Mouse (Mus musculus) forebrain, embryonic 12.5 days (tissue): ENCODE measurements around the gene 1520401A03Rik. TPM values are rescaled to one million over a fixed set of nuclear protein-coding genes. Genes with fewer than 3 reads are reported as not detected.

Experiments
- ATAC-seq: fragments of 200-750 bp; cut with Nextera tagmentation; 2 replicates; pipeline ENCODE4 v1.8.0; 2017; ENCODE audit warnings: moderate TSS enrichment; ENCODE audit not compliant: low FRiP score
- H3K27ac ChIP-seq: fragments of 300-500 bp; sonication (generic); 2 replicates; pipeline ENCODE4 v1.5.1; 2016; ENCODE audit warnings: mild to moderate bottlenecking
- H3K27me3 ChIP-seq: fragments of 300-500 bp; sonication (generic); 2 replicates; pipeline ENCODE4 v1.6.1; 2016; ENCODE audit warnings: mild to moderate bottlenecking
- H3K36me3 ChIP-seq: fragments of 300-500 bp; sonication (generic); replicated peaks from 2 replicates; pipeline ENCODE4 v1.6.1; 2016; ENCODE audit warnings: mild to moderate bottlenecking
- H3K4me1 ChIP-seq: fragments of 300-500 bp; sonication (generic); 2 replicates; pipeline ENCODE4 v1.6.1; 2016
- H3K4me2 ChIP-seq: fragments of 300-500 bp; sonication (generic); 2 replicates; pipeline ENCODE4 v1.6.1; 2016; ENCODE audit warnings: mild to moderate bottlenecking, moderate library complexity
- H3K4me3 ChIP-seq: fragments of 300-500 bp; sonication (generic); replicated peaks from 2 replicates; pipeline ENCODE4 v1.5.1; 2016; ENCODE audit warnings: mild to moderate bottlenecking
- H3K9ac ChIP-seq: fragments of 300-500 bp; sonication (generic); 2 replicates; pipeline ENCODE4 v1.6.1; 2016; ENCODE audit warnings: mild to moderate bottlenecking
- H3K9me3 ChIP-seq: fragments of 300-500 bp; sonication (generic); 2 replicates; pipeline ENCODE4 v1.6.1; 2016
- WGBS: fragments of 180-500 bp; shearing (Covaris S2); methylation state at CpG from one replicate; pipeline ENCODE4 v1.1.7; 2016; 5-methylcytosine and 5-hydroxymethylcytosine counted together
- polyA plus RNA-seq: library from polyadenylated mRNA; unstranded; fragments of >200 nt; fragmentation: Nextera tagmentation; extraction: Ambion mirVana; gene quantifications from 2 replicates; pipeline ENCODE4 v1.2.1, GENCODE M21; 2016

The 1520401A03Rik gene
- polyA plus RNA-seq, 1 experiment from 2014 or later, result not detected

DNA sequence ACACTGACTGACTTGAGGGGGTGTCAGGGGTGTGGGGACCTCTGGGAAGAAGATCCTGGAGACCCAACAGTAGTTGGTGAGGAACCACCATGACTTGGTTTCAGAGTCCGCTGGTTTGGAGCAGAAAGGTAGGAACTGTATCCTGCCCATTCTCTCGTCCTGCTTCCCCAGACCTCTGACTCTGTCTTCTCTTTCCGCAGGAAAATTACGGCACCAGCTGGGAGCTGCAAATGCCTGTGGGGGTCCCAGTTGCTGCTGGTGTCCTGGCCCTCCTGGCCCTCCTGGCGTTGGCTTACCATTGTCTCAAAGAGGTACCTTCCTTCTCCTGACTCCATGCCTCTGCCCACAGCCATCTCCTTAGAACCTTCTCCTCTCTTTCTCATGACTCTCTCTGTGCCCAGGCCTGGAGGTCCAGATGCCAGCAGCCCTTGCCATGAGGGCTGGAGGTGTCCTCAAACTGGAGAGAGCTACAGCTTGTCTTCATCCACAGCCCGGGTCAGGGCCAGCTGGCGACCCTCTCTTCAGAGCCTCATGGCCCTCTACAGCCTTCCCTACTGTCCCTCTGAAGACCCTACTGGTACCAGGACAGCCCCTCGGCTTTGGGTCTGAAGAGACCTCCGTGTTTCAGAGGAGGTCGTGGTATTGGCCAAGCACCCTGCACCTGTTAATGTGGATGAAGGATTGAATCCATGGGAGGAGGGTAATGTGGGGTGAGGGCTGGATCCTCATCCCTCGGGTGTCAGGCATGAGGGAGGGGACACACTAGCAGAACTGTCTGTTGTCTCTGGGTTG lies 27.0 kb upstream of the 1520401A03Rik start:
- H3K36me3 ChIP-seq, result peaks cover 36% of the 10 kb centered on the region
- 85% methylated on average over 11 of the region's 11 CpGs for WGBS
- no peak for ATAC-seq
- H3K4me2 ChIP-seq, result no peak overlapping the region
- H3K9ac ChIP-seq, result no peak overlapping the region
- H3K27ac ChIP-seq, result no peak overlapping the region
- H3K4me1 ChIP-seq, result peaks cover 18% of the 10 kb centered on the region
- H3K9me3 ChIP-seq, result no peaks in the 10 kb centered on the region
- peaks cover 42% of the 10 kb centered on the region for H3K27me3 ChIP-seq
- H3K4me3 ChIP-seq, result no peak overlapping the region

DNA sequence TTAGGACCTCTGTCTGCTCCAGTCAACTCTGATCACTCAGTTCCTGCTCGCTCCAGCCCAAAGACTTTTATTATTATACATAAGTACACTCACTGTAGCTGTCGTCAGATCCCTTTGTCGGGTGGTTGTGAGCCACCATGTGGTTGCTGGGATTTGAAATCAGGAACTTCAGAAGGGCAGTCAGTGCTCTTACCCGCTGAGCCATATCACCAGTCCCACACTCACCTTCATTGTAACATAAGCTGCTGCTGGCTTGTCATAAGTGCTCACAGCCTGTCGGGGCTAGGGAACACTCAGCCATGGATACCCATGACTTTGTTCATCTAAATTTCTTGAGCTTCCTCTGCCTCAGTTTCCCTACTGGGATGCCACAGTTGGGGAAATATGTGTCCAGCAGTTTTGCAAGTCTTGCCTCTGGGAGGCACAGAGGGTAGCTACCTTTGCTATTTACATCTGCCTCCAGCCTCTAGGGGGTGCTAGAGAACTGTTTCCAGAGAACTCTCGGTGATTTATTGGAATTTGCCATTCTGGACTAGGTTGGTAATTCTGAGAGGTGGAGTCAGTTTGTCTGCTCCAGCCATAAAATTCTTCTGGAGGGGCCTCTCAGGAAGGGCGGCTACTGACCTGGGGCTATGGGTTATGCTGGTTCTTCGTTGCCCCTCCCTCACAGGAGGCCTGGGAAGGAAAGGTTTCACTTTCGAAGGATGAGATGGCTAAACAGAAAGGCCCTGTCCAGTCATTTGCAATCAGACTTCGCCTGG lies 26.2 kb upstream of the 1520401A03Rik start:
- 39% methylated on average over 10 of the region's 10 CpGs for WGBS
- H3K36me3 ChIP-seq, result peaks cover 28% of the 10 kb centered on the region
- no peak overlapping the region for H3K4me3 ChIP-seq
- H3K27ac ChIP-seq, result no peak overlapping the region
- no peak overlapping the region for H3K4me2 ChIP-seq
- peaks cover 21% of the 10 kb centered on the region for H3K4me1 ChIP-seq
- no peak overlapping the region for H3K9ac ChIP-seq
- peaks cover 50% of the 10 kb centered on the region for H3K27me3 ChIP-seq
- H3K9me3 ChIP-seq, result no peaks in the 10 kb centered on the region
- ATAC-seq, result 0 out of 2 replicates have a peak, but pooled peaks have one; percentile 12

DNA sequence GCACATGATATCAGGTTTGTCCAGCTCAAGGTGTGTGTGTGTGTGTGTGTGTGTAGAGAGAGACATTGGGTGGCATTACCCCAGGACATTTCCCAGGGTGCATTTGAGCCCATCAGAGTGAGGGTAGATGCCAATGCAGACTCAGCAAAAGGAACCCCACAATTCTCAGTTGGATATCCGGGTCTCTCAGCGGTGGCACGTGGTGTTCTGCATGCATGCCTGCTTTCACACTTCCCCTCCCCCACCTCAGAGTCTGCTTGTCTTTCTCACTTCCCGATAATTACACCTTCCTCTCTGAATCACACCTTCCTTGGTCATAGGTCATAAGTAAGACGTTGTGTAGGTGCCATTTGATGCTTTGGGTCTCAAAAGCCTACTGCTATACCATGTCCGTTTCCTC lies 25.4 kb upstream of the 1520401A03Rik start:
- Histone ChIP-seq H3K27ac (no peak overlapping the region), H3K9ac (no peak overlapping the region), H3K9me3 (no peaks in the 10 kb centered on the region), H3K36me3 (peaks cover 20% of the 10 kb centered on the region), H3K4me3 (no peak overlapping the region), H3K27me3 (peaks cover 58% of the 10 kb centered on the region), H3K4me2 (no peak overlapping the region), H3K4me1 (peaks cover 21% of the 10 kb centered on the region)
- 44% methylated on average over 6 of the region's 6 CpGs for WGBS
- no peak for ATAC-seq

DNA sequence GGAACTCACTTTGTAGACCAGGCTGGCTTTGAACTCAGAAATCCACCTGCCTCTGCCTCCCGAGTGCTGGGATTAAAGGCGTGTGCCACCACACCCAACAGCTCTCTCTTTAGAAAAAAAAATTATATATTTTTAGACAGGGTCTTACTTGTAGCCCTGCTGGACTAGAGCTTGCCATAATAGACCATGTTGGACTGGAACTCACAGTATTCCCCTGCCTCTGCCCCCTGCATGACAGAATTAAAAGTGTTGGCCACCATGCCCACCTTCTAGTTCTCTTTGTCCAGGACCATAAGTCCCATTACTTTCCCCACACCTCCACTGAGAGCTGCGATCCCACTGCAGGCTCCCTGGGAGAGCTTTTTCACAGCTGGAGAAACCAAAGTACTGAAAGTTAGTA lies 24.9 kb upstream of the 1520401A03Rik start:
- Histone ChIP-seq H3K4me1 (peaks cover 22% of the 10 kb centered on the region), H3K9ac (no peak overlapping the region), H3K36me3 (peaks cover 14% of the 10 kb centered on the region), H3K9me3 (no peaks in the 10 kb centered on the region), H3K4me3 (no peak overlapping the region), H3K27me3 (peaks cover 63% of the 10 kb centered on the region), H3K4me2 (no peak overlapping the region), H3K27ac (no peak overlapping the region)
- ATAC-seq, result no peak
- 84% methylated on average over 3 of the region's 3 CpGs for WGBS

DNA sequence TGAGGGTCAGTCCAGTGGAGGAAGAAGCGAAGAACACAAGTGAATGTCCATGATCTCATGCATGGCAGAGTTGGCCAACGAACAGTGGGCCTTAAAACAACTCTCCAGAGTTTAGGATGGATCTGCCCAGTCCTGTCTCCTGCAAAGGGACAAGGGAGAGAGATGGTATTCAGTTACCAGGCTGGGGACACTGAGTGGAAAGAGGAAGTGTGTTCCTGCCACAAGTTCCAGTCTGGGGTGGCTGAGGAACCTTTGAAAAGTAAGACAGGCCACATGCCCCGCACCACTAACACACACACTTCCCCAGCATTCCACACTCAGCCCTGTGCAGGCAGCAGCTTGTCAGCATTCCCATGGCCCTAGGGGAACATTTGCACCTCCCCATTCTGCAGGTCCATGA lies 24.2 kb upstream of the 1520401A03Rik start:
- no peak overlapping the region for H3K4me2 ChIP-seq
- 77% methylated on average over 3 of the region's 3 CpGs for WGBS
- no peak for ATAC-seq

DNA sequence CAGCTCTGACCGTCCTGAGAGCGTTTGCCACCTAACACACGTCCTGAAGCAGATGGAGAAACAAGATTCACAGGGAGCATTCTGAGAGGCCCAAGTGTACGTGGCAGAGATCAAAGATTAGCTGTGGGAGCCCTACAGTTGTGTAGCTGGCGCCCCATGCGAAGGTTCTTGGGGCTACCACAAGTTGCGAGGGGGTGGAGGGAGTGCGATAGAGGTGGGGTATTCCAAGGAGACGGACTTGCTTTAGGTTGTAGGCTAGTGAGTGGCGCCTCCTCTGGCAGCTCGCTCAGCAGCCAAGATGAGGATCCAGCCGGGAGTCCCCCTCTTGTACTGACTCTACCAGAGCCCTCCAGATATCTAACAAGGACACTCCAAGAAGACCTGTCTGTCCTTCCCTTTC lies 23.7 kb upstream of the 1520401A03Rik start:
- H3K4me1 ChIP-seq, result peaks cover 28% of the 10 kb centered on the region
- no peak for ATAC-seq
- H3K9ac ChIP-seq, result no peak overlapping the region
- 4% methylated on average over 12 of the region's 12 CpGs for WGBS
- no peaks in the 10 kb centered on the region for H3K9me3 ChIP-seq
- H3K27me3 ChIP-seq, result peaks cover 75% of the 10 kb centered on the region
- no peak overlapping the region for H3K27ac ChIP-seq
- H3K4me3 ChIP-seq, result peak overlapping the region; percentile 32
- peaks cover 3% of the 10 kb centered on the region for H3K36me3 ChIP-seq
- peak overlapping the region; percentile 65 for H3K4me2 ChIP-seq

More for the DNA sequence above, 24.2 kb upstream of the 1520401A03Rik start:
- Histone ChIP-seq H3K4me3 (no peak overlapping the region), H3K4me1 (peaks cover 28% of the 10 kb centered on the region), H3K27ac (no peak overlapping the region), H3K36me3 (peaks cover 7% of the 10 kb centered on the region), H3K27me3 (peaks cover 70% of the 10 kb centered on the region), H3K9me3 (no peaks in the 10 kb centered on the region), H3K9ac (no peak overlapping the region)

DNA sequence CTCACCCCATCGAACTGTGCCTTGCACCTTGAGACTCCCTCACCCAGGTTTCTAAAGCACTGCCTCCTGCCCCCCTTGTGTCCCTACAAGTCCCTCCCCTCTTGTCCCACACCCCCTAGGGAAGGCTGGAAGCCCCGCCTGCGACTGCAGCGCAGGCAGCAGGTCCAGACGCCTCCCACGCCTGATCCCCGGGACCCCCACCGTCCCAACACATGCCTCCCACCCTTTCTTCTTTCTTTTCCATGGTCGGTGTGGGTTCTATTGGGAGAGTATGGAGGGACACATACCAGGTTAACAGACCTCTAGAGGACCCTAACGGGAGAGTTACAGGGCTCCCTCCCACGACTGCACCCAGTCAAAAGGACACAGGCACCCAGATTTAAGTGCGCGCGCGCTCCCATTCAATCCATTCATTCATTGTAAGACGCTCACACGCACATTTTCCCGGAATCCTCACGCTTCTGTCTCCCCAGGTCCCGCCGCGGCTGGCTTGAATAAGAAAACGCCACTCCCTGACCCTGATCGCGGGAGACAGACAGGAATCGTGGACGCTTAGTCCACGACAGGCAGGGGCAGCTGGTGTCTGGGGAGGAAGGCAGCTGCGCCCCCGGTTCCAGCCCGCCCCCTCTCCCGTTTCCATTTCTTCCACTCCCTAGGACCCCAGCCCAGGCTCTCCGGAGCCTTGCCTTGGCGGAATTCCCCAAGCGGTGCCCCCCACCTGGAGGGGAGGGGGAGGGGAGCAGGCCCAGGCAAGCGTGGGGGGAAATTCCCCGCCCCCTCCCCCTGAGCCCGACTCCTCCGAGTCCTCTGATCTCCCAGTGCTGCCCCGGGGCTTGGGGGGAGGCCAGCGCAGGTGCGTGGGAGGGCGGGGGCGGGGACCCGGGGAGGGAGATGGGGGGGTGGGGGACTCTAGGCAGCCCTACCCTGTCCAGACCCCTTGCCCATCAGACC lies 23.0 kb upstream of the 1520401A03Rik start, which contains the start of gene Kremen2:
Gene Kremen2 (minus strand): TSS at position 533 of the 951 bp plus-strand sequence.
- peaks cover 31% of the 10 kb centered on the region for H3K4me1 ChIP-seq
- peak within 1 kb of the TSS; percentile 65 for H3K4me2 ChIP-seq
- H3K9ac ChIP-seq, result peak within 1 kb of the TSS; percentile 44
- ATAC-seq, result no peak
- peaks cover 82% of the 10 kb centered on the region for H3K27me3 ChIP-seq
- peak within 1 kb of the TSS; percentile 32 for H3K4me3 ChIP-seq
- H3K9me3 ChIP-seq, result no peaks in the 10 kb centered on the region
- no peak within 1 kb of the TSS for H3K27ac ChIP-seq
- H3K36me3 ChIP-seq, result no peaks in the 10 kb centered on the region
- under 1% methylated on average over 39 of the region's 45 CpGs for WGBS

DNA sequence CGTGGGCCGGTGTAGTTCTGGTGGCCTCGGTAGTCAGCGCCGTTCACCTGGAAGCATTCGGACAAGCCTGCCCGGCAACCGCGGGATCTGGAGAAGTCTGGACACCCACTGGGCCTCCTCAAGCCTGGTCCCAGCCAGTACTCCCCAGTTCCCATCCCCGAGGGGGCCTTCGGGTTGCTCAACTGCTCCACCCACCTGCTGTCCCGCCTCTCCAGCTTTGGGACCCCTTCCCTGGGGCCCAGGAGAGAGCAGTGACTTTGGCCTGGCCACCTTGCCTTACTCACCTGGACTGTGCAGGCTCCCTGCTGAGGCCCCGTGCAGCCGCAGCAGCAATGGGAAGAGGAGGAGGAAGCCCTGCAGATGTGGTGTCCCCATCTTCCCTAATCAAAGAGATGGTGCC lies 22.1 kb upstream of the 1520401A03Rik start:
- Histone ChIP-seq H3K9ac (no peak overlapping the region), H3K27me3 (peaks cover 85% of the 10 kb centered on the region), H3K4me3 (peak overlapping the region; percentile 32; the same call in 1 of the 2 replicates), H3K9me3 (no peaks in the 10 kb centered on the region), H3K4me1 (peaks cover 37% of the 10 kb centered on the region), H3K36me3 (no peaks in the 10 kb centered on the region), H3K4me2 (peak overlapping the region; percentile 65), H3K27ac (no peak overlapping the region)
- no peak for ATAC-seq
- 2% methylated on average over 14 of the region's 14 CpGs for WGBS

DNA sequence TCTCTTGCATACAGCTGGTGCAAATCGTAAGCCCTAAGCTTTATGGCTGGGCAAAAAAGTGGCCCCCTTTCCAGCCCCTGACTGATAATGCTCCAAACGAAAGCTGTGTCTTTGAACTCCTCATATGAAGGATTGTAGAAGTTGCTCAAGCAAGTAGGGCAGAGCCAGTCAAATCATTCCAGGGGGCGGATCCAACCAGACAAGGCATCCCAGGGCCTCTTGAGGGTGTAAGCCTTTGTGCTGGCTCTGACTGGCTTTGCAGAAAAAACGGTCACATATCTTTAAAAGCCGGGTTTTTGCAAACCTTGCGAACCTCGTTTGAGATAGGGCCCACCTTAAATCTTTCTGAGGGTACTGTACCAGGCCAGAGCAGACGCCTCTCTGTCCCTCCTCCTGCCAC lies 21.5 kb upstream of the 1520401A03Rik start:
- ATAC-seq, result no peak
- H3K4me1 ChIP-seq, result peaks cover 42% of the 10 kb centered on the region
- no peak overlapping the region for H3K27ac ChIP-seq
- H3K4me3 ChIP-seq, result no peak overlapping the region
- WGBS, result 21% methylated on average over 8 of the region's 8 CpGs
- no peaks in the 10 kb centered on the region for H3K36me3 ChIP-seq
- H3K27me3 ChIP-seq, result peaks cover 88% of the 10 kb centered on the region
- no peak overlapping the region for H3K4me2 ChIP-seq
- H3K9me3 ChIP-seq, result no peaks in the 10 kb centered on the region
- no peak overlapping the region for H3K9ac ChIP-seq

DNA sequence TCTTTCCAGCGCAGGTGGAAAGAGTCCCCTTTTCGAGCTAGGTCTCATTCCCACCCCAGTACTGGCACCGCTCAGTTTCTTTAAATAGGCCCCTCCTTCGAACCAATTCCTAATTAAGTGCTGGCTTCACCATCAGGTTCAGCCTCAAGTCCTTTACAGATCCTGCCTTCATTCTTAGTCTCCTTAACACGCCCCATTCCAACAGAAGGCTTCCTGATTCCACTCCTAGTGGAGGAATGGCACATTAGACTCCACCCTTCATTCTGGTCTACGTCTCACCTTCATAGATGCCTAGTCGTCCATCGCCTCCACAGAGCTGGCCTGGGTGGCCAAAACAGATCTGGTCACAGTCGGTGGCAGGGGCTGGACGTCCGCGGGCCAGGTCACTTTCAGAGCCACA lies 20.4 kb upstream of the 1520401A03Rik start:
- Histone ChIP-seq H3K27ac (no peak overlapping the region), H3K4me1 (peaks cover 53% of the 10 kb centered on the region), H3K9me3 (no peaks in the 10 kb centered on the region), H3K9ac (no peak overlapping the region), H3K36me3 (peaks cover under 1% of the 10 kb centered on the region; the same call in 1 of the 2 replicates), H3K4me2 (no peak overlapping the region), H3K4me3 (peak overlapping the region; percentile 29; the same call in 1 of the 2 replicates), H3K27me3 (peaks cover 90% of the 10 kb centered on the region)
- WGBS, result 58% methylated on average over 12 of the region's 12 CpGs
- ATAC-seq, result no peak

DNA sequence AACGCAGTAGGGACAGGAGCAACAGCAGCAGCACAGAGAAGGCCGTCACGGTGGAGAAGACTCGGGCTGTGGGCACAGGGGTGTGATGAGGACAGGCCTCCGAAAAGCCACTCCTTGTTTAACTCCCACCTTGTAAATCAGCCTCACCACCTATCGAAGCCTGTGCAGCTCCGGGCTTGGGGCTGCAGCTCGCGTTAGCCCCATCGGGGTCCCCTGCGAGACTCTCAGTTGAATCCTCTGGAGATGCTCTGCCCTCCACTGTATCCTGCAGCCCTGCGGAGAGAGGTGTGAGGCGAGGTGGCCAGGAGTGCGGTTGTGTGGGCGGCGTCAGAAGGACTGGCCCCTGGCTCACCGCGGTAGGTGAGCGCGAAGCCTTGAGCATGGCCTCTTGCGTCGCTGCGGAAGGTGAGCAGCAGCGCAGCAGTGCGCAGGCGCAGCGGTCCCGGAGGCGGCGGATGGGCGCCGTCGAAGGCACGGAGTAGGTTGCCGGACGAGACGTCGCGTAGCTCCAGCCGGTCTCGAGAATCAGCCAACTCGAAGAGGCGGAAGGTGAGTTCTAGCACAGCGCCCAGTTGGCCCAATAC lies 19.7 kb upstream of the 1520401A03Rik start:
- Histone ChIP-seq H3K4me3 (peak overlapping the region; percentile 29), H3K4me1 (peaks cover 58% of the 10 kb centered on the region), H3K9ac (no peak overlapping the region)

More for the DNA sequence above, 19.7 kb upstream of the 1520401A03Rik start:
- Histone ChIP-seq H3K36me3 (peaks cover 7% of the 10 kb centered on the region), H3K4me2 (peak overlapping the region; percentile 47), H3K27ac (no peak overlapping the region), H3K9me3 (no peaks in the 10 kb centered on the region), H3K27me3 (peaks cover 90% of the 10 kb centered on the region)
- 7% methylated on average over 44 of the region's 44 CpGs for WGBS
- ATAC-seq, result no peak
